16 mouse cellular contexts compared by ENCODE assay signal in genomic region chr19:21481031-21481430, GRCm38 (mm10).
"Had no signal": no experiment of that assay in that cellular context is flagged by ENCODE, and none has a peak within 500 bp of the region (broad histone marks: within the 10 kb centered on the region; RNA-seq: fewer than 3 reads in every experiment).

No protein-coding gene starts in this region.

- H3K27ac ChIP-seq: neural tube, embryonic 13.5 days; neural tube, embryonic 15.5 days; stomach, embryonic 15.5 days; stomach, postnatal 0 days had no signal

- H3K4me2 ChIP-seq: neural tube, embryonic 13.5 days; neural tube, embryonic 15.5 days; stomach, embryonic 15.5 days had no signal

- H3K4me1 ChIP-seq: neural tube, embryonic 15.5 days; stomach, embryonic 15.5 days had no signal

- DNase-seq: retina, postnatal 1 day; right cerebral cortex, adult 18-20 months; right cerebral cortex, postnatal 14 days; right cerebral cortex, postnatal 25 days; right cerebral cortex, postnatal 4 days; spleen, adult 18-20 months; thymus, adult 18-20 months; thymus, adult 2 months; thymus, postnatal 14 days; thymus, postnatal 25 days; thymus, postnatal 36 days; thymus, postnatal 4 days had no signal

- H3K36me3 ChIP-seq: neural tube, embryonic 13.5 days; neural tube, embryonic 15.5 days; stomach, embryonic 15.5 days had no signal

- H3K4me3 ChIP-seq: neural tube, embryonic 13.5 days; neural tube, embryonic 15.5 days; stomach, embryonic 15.5 days had no signal

- H3K27me3 ChIP-seq: neural tube, embryonic 13.5 days; neural tube, embryonic 15.5 days; stomach, embryonic 15.5 days had no signal

- H3K9ac ChIP-seq: neural tube, embryonic 13.5 days; neural tube, embryonic 15.5 days; stomach, embryonic 15.5 days had no signal

- H3K9me3 ChIP-seq: neural tube, embryonic 13.5 days; neural tube, embryonic 15.5 days; stomach, embryonic 15.5 days had no signal
